Mouse (Mus musculus) limb, embryonic 15.5 days (tissue): Measurements from ENCODE around the gene Cic. TPM values are rescaled to one million over a fixed set of nuclear protein-coding genes. Genes with fewer than 3 reads are reported as not detected.
A peak's percentile ranks its signal among the peaks of the same experiment; 100 is the strongest.
"Not testable (repeated sequence)": the region's sequence is repeated elsewhere in the genome, so short reads cannot be mapped to it uniquely, and the experiment has no call there.

Source experiments
- ATAC-seq: fragments of 200-750 bp; cut with Nextera tagmentation; 2 replicates; pipeline ENCODE4 v1.8.0; 2017; ENCODE audit warnings: low read depth, moderate TSS enrichment; ENCODE audit not compliant: insufficient number of reproducible peaks, low FRiP score, low TSS enrichment
- H3K27ac ChIP-seq: fragments of 300-500 bp; sonication (generic); 2 replicates; pipeline ENCODE4 v1.5.1; 2015; ENCODE audit warnings: moderate library complexity, mild to moderate bottlenecking, inconsistent platforms
- H3K27me3 ChIP-seq: fragments of 300-500 bp; sonication (generic); 2 replicates; pipeline ENCODE4 v1.6.1; 2015; ENCODE audit warnings: inconsistent platforms
- H3K36me3 ChIP-seq: fragments of 300-500 bp; sonication (generic); 2 replicates; pipeline ENCODE4 v1.6.1; 2015; ENCODE audit warnings: inconsistent platforms
- H3K4me1 ChIP-seq: fragments of 300-500 bp; sonication (generic); 2 replicates; pipeline ENCODE4 v1.6.1; 2015; ENCODE audit warnings: inconsistent platforms
- H3K4me2 ChIP-seq: fragments of 300-500 bp; sonication (generic); 2 replicates; pipeline ENCODE4 v1.6.1; 2015; ENCODE audit warnings: mild to moderate bottlenecking, inconsistent platforms
- H3K4me3 ChIP-seq: fragments of 300-500 bp; sonication (generic); 2 replicates; pipeline ENCODE4 v1.5.1; 2015; ENCODE audit warnings: mild to moderate bottlenecking, inconsistent platforms
- H3K9ac ChIP-seq: fragments of 300-500 bp; sonication (generic); 2 replicates; pipeline ENCODE4 v1.6.1; 2015; ENCODE audit warnings: inconsistent platforms
- H3K9me3 ChIP-seq: fragments of 300-500 bp; sonication (generic); 2 replicates; pipeline ENCODE4 v1.6.1; 2016; ENCODE audit warnings: inconsistent platforms
- WGBS: fragments of 180-500 bp; shearing (Covaris S2); methylation state at CpG from one replicate; pipeline ENCODE4 v1.1.7; 2015; 5-methylcytosine and 5-hydroxymethylcytosine counted together
- polyA plus RNA-seq: library from polyadenylated mRNA; unstranded; fragments of >200 nt; fragmentation: Nextera tagmentation; extraction: Ambion mirVana; gene quantifications from 2 replicates; pipeline ENCODE4 v1.2.1, GENCODE M21; 2015

Cic gene
- polyA plus RNA-seq, 1 experiment from 2014 or later = 40.3 TPM

GRCm38 (mm10) chr7:25265743-25266142, 1.8 kb upstream of the Cic start:
- H3K4me1 ChIP-seq = peaks cover 22% of the 10 kb centered on the region
- not testable (repeated sequence) for H3K9ac ChIP-seq, H3K9me3 ChIP-seq, ATAC-seq, H3K27ac ChIP-seq, H3K36me3 ChIP-seq, H3K4me2 ChIP-seq, H3K27me3 ChIP-seq, H3K4me3 ChIP-seq
- WGBS = 88% methylated on average over 5 of the region's 5 CpGs

DNA sequence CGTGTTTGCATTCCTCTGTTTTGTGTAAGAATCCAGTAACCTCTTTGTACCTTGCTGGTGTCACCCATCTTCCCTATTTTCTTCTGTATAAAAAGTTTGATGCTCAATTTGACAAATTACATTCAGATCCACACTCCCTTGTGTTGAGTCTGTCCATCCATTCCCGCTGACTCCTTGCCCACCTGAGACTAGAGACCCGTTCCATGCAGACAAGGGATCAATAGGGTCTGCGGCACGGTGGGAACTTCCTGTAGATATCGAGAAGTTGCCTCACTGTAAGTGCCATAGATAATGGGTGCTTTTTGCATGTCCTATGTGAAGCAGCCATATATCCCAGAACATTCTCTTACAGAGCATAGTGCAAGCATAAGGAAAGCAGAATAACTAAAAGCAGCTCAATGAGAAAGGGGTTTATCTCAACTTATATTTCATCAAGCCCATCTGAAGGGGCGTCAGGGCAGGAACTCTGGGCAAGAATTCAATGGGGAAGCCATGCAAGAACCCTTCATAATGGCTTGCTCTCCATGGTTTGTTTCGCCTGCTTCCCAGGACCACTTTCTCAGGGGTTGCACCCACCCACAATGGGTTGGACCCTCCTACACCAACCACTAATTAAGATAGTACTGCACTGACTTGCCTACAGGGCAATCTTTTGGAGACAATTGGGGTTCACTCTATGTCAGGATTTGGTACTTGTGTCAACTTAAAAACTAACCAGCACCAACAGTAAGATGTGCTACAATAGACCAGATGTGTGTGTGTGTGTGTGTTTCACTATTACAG, 1.1 kb upstream of the Cic start:
- Histone ChIP-seq H3K4me2 (no peak overlapping the region; the same call in 1 of the 2 replicates), H3K27ac (no peak overlapping the region), H3K9me3 (no peaks in the 10 kb centered on the region), H3K36me3 (peaks cover 8% of the 10 kb centered on the region), H3K9ac (no peak overlapping the region), H3K4me3 (no peak overlapping the region), H3K4me1 (peaks cover 25% of the 10 kb centered on the region), H3K27me3 (no peaks in the 10 kb centered on the region)
- ATAC-seq = no peak
- WGBS = 91% methylated on average over 8 of the region's 8 CpGs

GRCm38 (mm10) chr7:25267751-25268463, 403 bp downstream of the Cic start:
- H3K36me3 ChIP-seq = peaks cover 23% of the 10 kb centered on the region
- peak; percentile 95 for ATAC-seq
- H3K4me1 ChIP-seq = peaks cover 33% of the 10 kb centered on the region
- H3K4me2 ChIP-seq = peak overlapping the region; percentile 82
- peak overlapping the region; percentile 97 for H3K27ac ChIP-seq
- peak overlapping the region; percentile 79 for H3K4me3 ChIP-seq
- H3K27me3 ChIP-seq = no peaks in the 10 kb centered on the region
- WGBS = under 1% methylated on average over 33 of the region's 33 CpGs
- no peaks in the 10 kb centered on the region for H3K9me3 ChIP-seq
- H3K9ac ChIP-seq = peak overlapping the region; percentile 67

DNA sequence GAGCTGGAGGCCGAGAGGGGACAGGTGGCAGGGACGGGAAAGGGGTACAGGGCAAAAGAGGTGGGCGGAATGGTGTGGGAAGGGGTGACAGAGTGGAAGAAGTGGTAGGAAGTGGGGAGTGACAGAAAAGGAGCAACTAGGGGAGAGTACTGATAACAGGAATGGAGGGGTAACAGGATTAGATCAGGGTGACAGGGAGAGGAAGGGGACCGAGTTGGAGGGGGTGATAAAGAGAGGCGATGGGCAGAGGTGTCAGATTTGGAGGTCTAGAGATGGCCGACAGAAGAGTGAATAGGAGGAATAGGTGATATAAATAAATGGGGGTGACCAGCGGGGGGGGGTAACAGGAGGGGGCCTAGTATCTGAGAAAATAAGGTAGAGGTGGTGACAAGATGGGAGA, 1.1 kb downstream of the Cic start:
- no peaks in the 10 kb centered on the region for H3K9me3 ChIP-seq
- H3K36me3 ChIP-seq = peaks cover 30% of the 10 kb centered on the region
- peaks cover 40% of the 10 kb centered on the region for H3K4me1 ChIP-seq
- H3K27me3 ChIP-seq = no peaks in the 10 kb centered on the region
- H3K9ac ChIP-seq = peak overlapping the region; percentile 67
- ATAC-seq = no peak
- WGBS = 5% methylated on average over 7 of the region's 7 CpGs
- peak overlapping the region; percentile 79 for H3K4me3 ChIP-seq
- H3K27ac ChIP-seq = peak overlapping the region; percentile 87
- H3K4me2 ChIP-seq = peak overlapping the region; percentile 82

DNA sequence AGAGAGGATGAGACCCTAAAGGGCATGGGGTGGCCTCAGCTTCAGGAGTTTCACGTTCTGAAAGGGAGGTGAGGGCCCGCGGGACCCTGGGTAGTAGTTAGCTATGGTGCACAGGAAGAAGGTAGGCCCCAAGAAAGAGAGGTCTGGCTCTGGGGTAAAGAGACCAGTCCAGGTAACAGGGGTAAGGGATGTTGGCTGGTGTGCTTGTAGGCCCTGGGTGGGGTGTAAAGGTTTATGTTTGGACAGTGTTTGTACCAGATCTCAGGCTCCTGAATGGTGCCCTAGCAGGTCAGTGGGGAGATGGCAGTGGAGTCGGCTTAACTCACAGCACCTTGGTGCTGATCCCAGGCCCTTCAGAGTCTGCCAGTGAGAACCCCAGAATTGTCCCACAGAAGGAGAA, 1.5 kb downstream of the Cic start:
- Histone ChIP-seq H3K4me3 (peak overlapping the region; percentile 79), H3K4me2 (peak overlapping the region; percentile 82), H3K27ac (peak overlapping the region; percentile 87), H3K36me3 (peaks cover 34% of the 10 kb centered on the region), H3K27me3 (no peaks in the 10 kb centered on the region), H3K9ac (peak overlapping the region; percentile 67; the same call in 1 of the 2 replicates), H3K9me3 (no peaks in the 10 kb centered on the region), H3K4me1 (peaks cover 45% of the 10 kb centered on the region)
- WGBS = 34% methylated on average over 4 of the region's 4 CpGs
- no peak for ATAC-seq

GRCm38 (mm10) chr7:25269545-25270271, 2.2 kb downstream of the Cic start:
- WGBS = 76% methylated on average over 8 of the region's 8 CpGs
- no peaks in the 10 kb centered on the region for H3K9me3 ChIP-seq
- H3K36me3 ChIP-seq = peaks cover 38% of the 10 kb centered on the region
- H3K27me3 ChIP-seq = no peaks in the 10 kb centered on the region
- H3K4me1 ChIP-seq = peaks cover 51% of the 10 kb centered on the region
- peak overlapping the region; percentile 47; the same call in 1 of the 2 replicates for H3K27ac ChIP-seq
- no peak overlapping the region for H3K9ac ChIP-seq
- no peak for ATAC-seq
- H3K4me2 ChIP-seq = peak overlapping the region; percentile 82
- peak overlapping the region; percentile 79 for H3K4me3 ChIP-seq

GRCm38 (mm10) chr7:25270652-25271633, 3.4 kb downstream of the Cic start:
- Histone ChIP-seq H3K27me3 (no peaks in the 10 kb centered on the region), H3K4me3 (no peak overlapping the region), H3K9me3 (no peaks in the 10 kb centered on the region), H3K9ac (no peak overlapping the region), H3K4me1 (peaks cover 64% of the 10 kb centered on the region), H3K4me2 (no peak overlapping the region), H3K27ac (no peak overlapping the region), H3K36me3 (peaks cover 46% of the 10 kb centered on the region)
- ATAC-seq = no peak
- 85% methylated on average over 35 of the region's 35 CpGs for WGBS

- peaks cover 46% of the 10 kb centered on the region for H3K36me3 ChIP-seq
- H3K4me2 ChIP-seq = no peak overlapping the region
- no peak overlapping the region for H3K9ac ChIP-seq
- WGBS = 90% methylated on average over 29 of the region's 30 CpGs
- no peak overlapping the region for H3K27ac ChIP-seq
- no peak overlapping the region for H3K4me3 ChIP-seq
- H3K4me1 ChIP-seq = peaks cover 68% of the 10 kb centered on the region
- H3K27me3 ChIP-seq = no peaks in the 10 kb centered on the region
- no peaks in the 10 kb centered on the region for H3K9me3 ChIP-seq
- no peak for ATAC-seq
Observed at GRCm38 (mm10) chr7:25271651-25272444, 4.3 kb downstream of the Cic start.

- Histone ChIP-seq H3K9ac (no peak overlapping the region), H3K27me3 (no peaks in the 10 kb centered on the region), H3K4me2 (no peak overlapping the region), H3K4me3 (no peak overlapping the region), H3K27ac (no peak overlapping the region), H3K9me3 (no peaks in the 10 kb centered on the region), H3K36me3 (peaks cover 46% of the 10 kb centered on the region), H3K4me1 (peaks cover 72% of the 10 kb centered on the region)
- WGBS = 80% methylated on average over 38 of the region's 38 CpGs
- ATAC-seq = no peak
Observed at GRCm38 (mm10) chr7:25272445-25273258, 5.1 kb downstream of the Cic start.
